Mouse (Mus musculus) ES-Bruce4 (cell line): ENCODE results near the gene Igsf11. TPM values are rescaled to one million over a fixed set of nuclear protein-coding genes. Genes with fewer than 3 reads are reported as not detected.

ENCODE experiments used
- H3K27ac ChIP-seq: 2 replicates; pipeline ENCODE4 v1.5.1; 2012; ENCODE audit warnings: low read length, inconsistent platforms; ENCODE audit not compliant: insufficient read depth
- H3K27me3 ChIP-seq: 2 replicates; pipeline ENCODE4 v1.6.1; 2012; ENCODE audit warnings: mild to moderate bottlenecking, low read length, inconsistent platforms; ENCODE audit not compliant: control insufficient read depth, poor library complexity, insufficient read depth, severe bottlenecking
- H3K36me3 ChIP-seq: 2 replicates; pipeline ENCODE4 v1.6.1; 2012; ENCODE audit warnings: inconsistent platforms, mild to moderate bottlenecking, low read length, moderate library complexity; ENCODE audit not compliant: control insufficient read depth, poor library complexity, insufficient read depth, severe bottlenecking
- H3K4me1 ChIP-seq: one replicate; pipeline ENCODE4 v1.8.1; 2011; ENCODE audit warnings: low read length; ENCODE audit not compliant: control insufficient read depth, insufficient read depth
- H3K4me3 ChIP-seq: 2 replicates; pipeline ENCODE4 v1.5.1; 2011; ENCODE audit warnings: low read depth, mild to moderate bottlenecking, low read length
- H3K9ac ChIP-seq: 2 replicates; pipeline ENCODE4 v1.6.1; 2012; ENCODE audit warnings: low read depth, mild to moderate bottlenecking, inconsistent platforms; ENCODE audit not compliant: poor library complexity, severe bottlenecking
- H3K9me3 ChIP-seq: replicated peaks from 2 replicates; pipeline ENCODE4 v1.6.1; 2012; ENCODE audit warnings: mild to moderate bottlenecking, low read length, inconsistent platforms; ENCODE audit not compliant: control insufficient read depth, poor library complexity, insufficient read depth, severe bottlenecking
- CTCF ChIP-seq: IDR thresholded peaks from one replicate; pipeline ENCODE4 v1.8.1; 2011; ENCODE audit warnings: low read depth, low read length
- EP300 ChIP-seq: IDR thresholded peaks from 2 replicates; pipeline ENCODE4 v1.6.1; 2011; ENCODE audit warnings: low read depth, low read length; ENCODE audit not compliant: insufficient read depth
- POLR2A ChIP-seq: IDR thresholded peaks from one replicate; pipeline ENCODE4 v1.8.1; 2011; ENCODE audit warnings: low read length; ENCODE audit not compliant: insufficient read depth
- polyA plus RNA-seq: library from polyadenylated mRNA; stranded (reverse); fragments of >200 nt; gene quantifications from 2 replicates; pipeline ENCODE4 v1.2.4, GENCODE M21; 2011; ENCODE audit warnings: low read depth; ENCODE audit not compliant: missing spikeins, insufficient read depth, insufficient read length

Igsf11 gene
- polyA plus RNA-seq, 1 experiment, result 6.7 TPM

DNA sequence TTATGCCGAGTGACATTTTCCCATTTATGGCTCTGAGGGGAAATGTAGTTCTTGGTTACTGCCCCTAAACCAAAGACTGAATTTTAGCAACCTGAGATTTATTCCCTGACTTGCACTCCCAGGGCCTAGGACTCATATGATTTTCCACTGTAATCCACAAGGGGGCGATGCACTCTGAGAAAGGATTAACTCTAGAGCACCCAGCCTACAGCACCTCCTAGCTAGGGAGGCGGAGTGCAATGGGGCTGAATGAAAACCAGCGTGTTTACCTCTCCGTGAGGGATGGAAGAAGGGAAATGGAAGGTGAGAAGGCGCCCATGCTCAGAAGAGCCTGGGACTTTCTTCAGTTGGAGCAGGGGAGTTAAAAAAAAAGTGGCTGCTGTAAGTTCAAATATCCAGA, 163.6 kb downstream of the Igsf11 start:
- H3K27ac ChIP-seq, result no peak overlapping the region
- no peaks in the 10 kb centered on the region for H3K36me3 ChIP-seq
- no peak overlapping the region for H3K9ac ChIP-seq
- H3K4me3 ChIP-seq, result no peak overlapping the region
- H3K9me3 ChIP-seq, result no peaks in the 10 kb centered on the region
- TF ChIP-seq CTCF (peak; percentile 65), EP300 (no peak), POLR2A (no peak)
- H3K27me3 ChIP-seq, result no peaks in the 10 kb centered on the region
- H3K4me1 ChIP-seq, result peaks cover 2% of the 10 kb centered on the region

DNA sequence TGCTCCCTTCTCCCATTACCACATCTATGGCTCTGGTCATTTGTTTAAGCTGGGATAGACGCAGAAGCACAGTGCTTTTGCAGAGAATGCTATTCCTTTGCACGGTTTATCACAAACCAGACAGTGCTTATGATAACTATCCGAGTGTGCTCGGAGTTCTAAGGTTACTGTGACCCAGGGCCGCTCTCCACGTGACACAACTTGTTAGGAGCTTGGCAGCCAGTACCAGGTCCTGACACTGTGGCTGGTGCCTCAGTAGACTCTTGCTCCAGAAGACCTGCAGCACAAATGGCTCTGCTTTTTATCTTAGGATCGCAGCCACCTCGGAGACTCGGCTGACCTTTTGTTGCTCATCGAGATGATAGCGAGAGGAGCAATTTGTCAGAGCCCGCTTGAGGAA, 164.5 kb downstream of the Igsf11 start:
- TF ChIP-seq EP300 (no peak), POLR2A (no peak), CTCF (no peak)
- no peak overlapping the region for H3K4me3 ChIP-seq
- no peaks in the 10 kb centered on the region for H3K9me3 ChIP-seq
- H3K36me3 ChIP-seq, result no peaks in the 10 kb centered on the region
- H3K4me1 ChIP-seq, result peaks cover 3% of the 10 kb centered on the region
- no peak overlapping the region for H3K27ac ChIP-seq
- no peak overlapping the region for H3K9ac ChIP-seq
- H3K27me3 ChIP-seq, result no peaks in the 10 kb centered on the region

DNA sequence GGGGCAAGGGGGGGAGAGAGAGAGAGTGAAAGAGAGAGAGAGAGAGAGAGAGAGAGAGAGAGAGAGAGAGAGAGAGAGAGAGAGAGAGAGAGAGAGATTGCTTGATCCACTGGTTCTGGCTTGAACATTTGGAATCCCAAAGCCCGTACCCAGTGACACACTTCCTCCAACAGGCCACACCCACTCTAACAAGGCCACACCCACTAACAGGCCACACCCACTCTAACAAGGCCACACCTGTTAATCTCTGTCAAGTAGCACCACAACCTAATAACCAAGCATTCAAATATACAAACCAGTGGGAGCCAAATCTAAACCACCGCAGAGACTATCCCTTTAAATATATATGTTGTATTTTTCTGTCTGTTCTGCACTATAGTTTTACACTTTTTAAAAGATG, 166.4 kb downstream of the Igsf11 start:
- no peaks in the 10 kb centered on the region for H3K27me3 ChIP-seq
- TF ChIP-seq POLR2A (no peak), CTCF (no peak), EP300 (no peak)
- H3K27ac ChIP-seq, result no peak overlapping the region
- H3K9me3 ChIP-seq, result no peaks in the 10 kb centered on the region
- H3K4me3 ChIP-seq, result no peak overlapping the region
- H3K9ac ChIP-seq, result no peak overlapping the region
- no peaks in the 10 kb centered on the region for H3K36me3 ChIP-seq
- peaks cover 3% of the 10 kb centered on the region for H3K4me1 ChIP-seq

DNA sequence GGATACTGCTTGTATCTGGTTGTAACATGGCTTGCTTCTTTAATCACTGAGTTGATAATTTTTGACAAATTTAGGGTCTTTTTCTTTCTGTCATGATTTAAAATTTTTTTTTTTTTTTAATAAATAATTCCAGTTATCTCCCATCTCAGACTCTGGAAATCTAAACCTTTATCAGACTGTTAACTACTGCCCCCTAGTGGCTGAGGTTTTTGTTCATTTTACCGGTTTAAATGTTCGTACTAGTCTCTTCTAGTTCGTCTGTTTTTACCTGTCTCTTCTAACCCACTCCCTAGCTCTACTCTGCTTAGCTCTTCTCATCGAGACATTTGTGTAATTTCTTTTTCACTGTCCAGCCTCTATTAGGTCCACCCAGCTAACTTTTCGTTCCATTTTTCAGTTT, 170.1 kb downstream of the Igsf11 start:
- Histone ChIP-seq H3K27ac (no peak overlapping the region), H3K9me3 (no peaks in the 10 kb centered on the region), H3K4me1 (peaks cover 3% of the 10 kb centered on the region), H3K4me3 (no peak overlapping the region), H3K9ac (no peak overlapping the region), H3K27me3 (no peaks in the 10 kb centered on the region), H3K36me3 (no peaks in the 10 kb centered on the region)
- no peak for TF ChIP-seq EP300
- TF ChIP-seq POLR2A, result no peak
- TF ChIP-seq CTCF, result no peak

DNA sequence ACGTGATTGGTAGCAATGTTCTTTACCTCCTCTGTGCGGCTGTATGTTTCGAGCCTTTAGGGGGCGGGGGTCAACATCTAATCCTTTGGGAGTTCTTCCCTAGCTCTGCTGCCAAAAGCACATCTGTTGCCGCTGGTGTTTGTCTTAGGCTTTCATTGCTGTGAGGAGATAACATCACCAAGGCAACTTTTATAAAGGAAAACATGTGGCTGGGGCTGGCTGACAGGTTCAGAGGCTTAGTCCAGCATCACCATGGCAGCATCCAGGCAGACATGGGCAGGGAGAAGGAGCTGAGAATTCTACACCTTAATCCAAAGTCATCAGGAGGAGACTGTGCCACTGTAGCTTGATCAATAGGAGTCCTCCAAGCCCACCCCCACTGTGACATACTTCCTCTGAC, 173.1 kb downstream of the Igsf11 start:
- no peak for TF ChIP-seq CTCF
- TF ChIP-seq POLR2A, result no peak
- TF ChIP-seq EP300, result no peak
- no peaks in the 10 kb centered on the region for H3K36me3 ChIP-seq
- H3K4me3 ChIP-seq, result no peak overlapping the region
- no peaks in the 10 kb centered on the region for H3K27me3 ChIP-seq
- no peak overlapping the region for H3K9ac ChIP-seq
- no peaks in the 10 kb centered on the region for H3K9me3 ChIP-seq
- H3K27ac ChIP-seq, result no peak overlapping the region
- peaks cover 1% of the 10 kb centered on the region for H3K4me1 ChIP-seq

DNA sequence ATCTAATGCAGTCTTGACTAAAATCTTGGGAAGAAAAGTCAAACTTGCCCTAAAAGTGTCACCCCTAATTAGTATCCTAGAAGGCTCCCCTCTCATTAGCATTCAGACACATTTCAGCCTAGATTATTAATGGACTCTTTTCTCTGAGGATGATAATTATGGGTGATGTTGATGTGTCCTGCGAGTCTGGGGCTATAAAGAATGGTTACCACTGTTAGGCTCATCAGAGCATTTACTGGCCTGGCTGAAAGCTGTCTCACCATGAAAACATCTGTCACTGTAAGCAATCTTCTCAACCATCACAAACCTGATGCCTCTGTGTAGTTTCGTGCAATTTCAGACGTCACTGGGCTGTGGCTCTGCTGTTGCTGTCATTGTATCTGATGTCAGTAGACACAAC, 179.0 kb downstream of the Igsf11 start:
- H3K27me3 ChIP-seq, result no peaks in the 10 kb centered on the region
- H3K36me3 ChIP-seq, result no peaks in the 10 kb centered on the region
- no peak overlapping the region for H3K27ac ChIP-seq
- no peak for TF ChIP-seq EP300
- TF ChIP-seq CTCF, result no peak
- no peak for TF ChIP-seq POLR2A
- no peaks in the 10 kb centered on the region for H3K9me3 ChIP-seq
- no peak overlapping the region for H3K4me3 ChIP-seq
- no peak overlapping the region for H3K9ac ChIP-seq
- H3K4me1 ChIP-seq, result no peaks in the 10 kb centered on the region

Other genes with a start within 250 kb of the Igsf11 start
- gene Arhgap31, start 179.4 kb upstream of the Igsf11 start, polyA plus RNA-seq, result 0.94 and 1.3 TPM in 2 replicates
- 17.1 and 19.2 TPM in 2 replicates for gene B4galt4, start 150.4 kb upstream of the Igsf11 start, polyA plus RNA-seq
- gene Upk1b, start 92.3 kb upstream of the Igsf11 start, polyA plus RNA-seq, result 0.52 and 1.1 TPM in 2 replicates
- not detected in 2 replicates for gene 4930435E12Rik, start 63.9 kb upstream of the Igsf11 start, polyA plus RNA-seq